Mouse (Mus musculus) thymus, adult 2 months (tissue): ENCODE data around the gene Fbln1. TPM values are rescaled to one million over a fixed set of nuclear protein-coding genes. Genes with fewer than 3 reads are reported as not detected.

ENCODE experiments used
- DNase-seq: peaks from one replicate; pipeline ENCODE4 v3.0.0; 2021
- H3K27ac ChIP-seq: fragments of 200-500 bp; 2 replicates; pipeline ENCODE4 v1.5.1; 2012; ENCODE audit warnings: low read length, control low read depth; ENCODE audit not compliant: control insufficient read depth, insufficient read depth
- H3K27me3 ChIP-seq: fragments of 200-500 bp; 2 replicates; pipeline ENCODE4 v1.6.1; 2012; ENCODE audit warnings: mild to moderate bottlenecking, low read length, moderate library complexity, mixed read lengths; ENCODE audit not compliant: control insufficient read depth, insufficient read depth
- H3K36me3 ChIP-seq: fragments of 200-500 bp; 2 replicates; pipeline ENCODE4 v1.6.1; 2012; ENCODE audit warnings: mild to moderate bottlenecking, low read length, moderate library complexity; ENCODE audit not compliant: control insufficient read depth, insufficient read depth
- H3K4me1 ChIP-seq: fragments of 200-500 bp; replicated peaks from 2 replicates; pipeline ENCODE4 v1.6.1; 2012; ENCODE audit warnings: low read length; ENCODE audit not compliant: control insufficient read depth, insufficient read depth
- H3K4me3 ChIP-seq: fragments of 200-500 bp; 2 replicates; pipeline ENCODE4 v1.5.1; 2012; ENCODE audit warnings: mild to moderate bottlenecking, low read length, control low read depth, moderate library complexity; ENCODE audit not compliant: control insufficient read depth, insufficient read depth
- CTCF ChIP-seq: fragments of 200-500 bp; IDR thresholded peaks from 2 replicates; pipeline ENCODE4 v1.5.1; 2012; ENCODE audit warnings: mild to moderate bottlenecking, control low read depth, low read length, moderate library complexity, borderline replicate concordance; ENCODE audit not compliant: control insufficient read depth, poor library complexity, insufficient read depth; ENCODE audit errors: extremely low read depth
- POLR2A ChIP-seq: fragments of 200-500 bp; IDR thresholded peaks from 2 replicates; pipeline ENCODE4 v1.6.1; 2012; ENCODE audit warnings: mild to moderate bottlenecking, low read length, control low read depth, moderate library complexity; ENCODE audit not compliant: control insufficient read depth, poor library complexity, insufficient read depth; ENCODE audit errors: extremely low read depth
- WGBS: fragments of 180-500 bp; shearing (Covaris S2); methylation state at CpG from one replicate; pipeline ENCODE4 v1.1.7; 2018; 5-methylcytosine and 5-hydroxymethylcytosine counted together
- polyA plus RNA-seq: library from polyadenylated mRNA; depleted of rRNA; stranded (reverse); fragments of >200 nt; gene quantifications from 2 replicates; pipeline ENCODE4 v1.2.3, GENCODE M21; 2012

Fbln1 gene
- polyA plus RNA-seq, 1 experiment, result 46.8 TPM

GRCm38 (mm10) chr15:85244414-85245161, 38.8 kb downstream of the Fbln1 start:
- no peak for DNase-seq
- WGBS, result 92% methylated on average over 13 of the region's 13 CpGs
- TF ChIP-seq POLR2A (no peak), CTCF (no peak)
- H3K27me3 ChIP-seq, result no peaks in the 10 kb centered on the region
- H3K27ac ChIP-seq, result no peak overlapping the region
- H3K36me3 ChIP-seq, result no peaks in the 10 kb centered on the region
- peaks cover 11% of the 10 kb centered on the region for H3K4me1 ChIP-seq
- no peak overlapping the region for H3K4me3 ChIP-seq

- TF ChIP-seq CTCF, result no peak
- no peak for TF ChIP-seq POLR2A
- Histone ChIP-seq H3K4me1 (peaks cover 15% of the 10 kb centered on the region), H3K36me3 (no peaks in the 10 kb centered on the region), H3K27me3 (no peaks in the 10 kb centered on the region), H3K27ac (no peak overlapping the region), H3K4me3 (no peak overlapping the region)
- no peak for DNase-seq
- 92% methylated on average over 5 of the region's 5 CpGs for WGBS
Measured at GRCm38 (mm10) chr15:85245241-85246010, 39.7 kb downstream of the Fbln1 start.

- Histone ChIP-seq H3K27me3 (no peaks in the 10 kb centered on the region), H3K27ac (no peak overlapping the region), H3K4me1 (peaks cover 15% of the 10 kb centered on the region), H3K4me3 (no peak overlapping the region), H3K36me3 (no peaks in the 10 kb centered on the region)
- 98% methylated on average over 5 of the region's 5 CpGs for WGBS
- no peak for DNase-seq
- TF ChIP-seq POLR2A (no peak), CTCF (no peak)
Measured at GRCm38 (mm10) chr15:85246016-85246415, 40.3 kb downstream of the Fbln1 start.

GRCm38 (mm10) chr15:85246936-85247335, 41.2 kb downstream of the Fbln1 start:
- Histone ChIP-seq H3K27ac (no peak overlapping the region), H3K36me3 (no peaks in the 10 kb centered on the region), H3K4me3 (no peak overlapping the region), H3K4me1 (peaks cover 15% of the 10 kb centered on the region), H3K27me3 (no peaks in the 10 kb centered on the region)
- no peak for DNase-seq
- TF ChIP-seq CTCF, result no peak
- no peak for TF ChIP-seq POLR2A
- 70% methylated on average over 6 of the region's 6 CpGs for WGBS

GRCm38 (mm10) chr15:85248311-85248710, 42.6 kb downstream of the Fbln1 start:
- Histone ChIP-seq H3K4me1 (peaks cover 15% of the 10 kb centered on the region), H3K27ac (no peak overlapping the region), H3K36me3 (no peaks in the 10 kb centered on the region), H3K27me3 (no peaks in the 10 kb centered on the region), H3K4me3 (no peak overlapping the region)
- WGBS, result 90% methylated on average over 5 of the region's 5 CpGs
- DNase-seq, result no peak
- no peak for TF ChIP-seq POLR2A
- TF ChIP-seq CTCF, result no peak

- Histone ChIP-seq H3K4me1 (peaks cover 15% of the 10 kb centered on the region), H3K4me3 (no peak overlapping the region), H3K27ac (no peak overlapping the region), H3K36me3 (no peaks in the 10 kb centered on the region), H3K27me3 (no peaks in the 10 kb centered on the region)
- 81% methylated on average over 5 of the region's 5 CpGs for WGBS
- no peak for DNase-seq
- TF ChIP-seq POLR2A (no peak), CTCF (no peak)
Measured at GRCm38 (mm10) chr15:85249252-85249651, 43.5 kb downstream of the Fbln1 start.
